Mouse (Mus musculus) thymus, postnatal 4 days (tissue): ENCODE results near the gene Kmt5b.

ENCODE experiments used
- DNase-seq: peaks from one replicate; pipeline ENCODE4 v3.0.0; 2021

Gene Kmt5b

GRCm38 (mm10) chr19:3845339-3845738 lies 78.1 kb downstream of the Kmt5b start:
- DNase-seq = no peak

GRCm38 (mm10) chr19:3845803-3846406 lies 78.7 kb downstream of the Kmt5b start:
- DNase-seq = no peak

GRCm38 (mm10) chr19:3846676-3847604 lies 79.7 kb downstream of the Kmt5b start:
- no peak for DNase-seq

- DNase-seq = no peak
These were observed 80.5 kb downstream of the Kmt5b start for GRCm38 (mm10) chr19:3847711-3848110.

GRCm38 (mm10) chr19:3848207-3848808 lies 81.1 kb downstream of the Kmt5b start:
- DNase-seq = no peak

GRCm38 (mm10) chr19:3849251-3849650 lies 82.0 kb downstream of the Kmt5b start:
- no peak for DNase-seq

GRCm38 (mm10) chr19:3850076-3850475 lies 82.9 kb downstream of the Kmt5b start:
- no peak for DNase-seq

GRCm38 (mm10) chr19:3850847-3851469 lies 83.7 kb downstream of the Kmt5b start:
- peak; percentile 48 for DNase-seq

GRCm38 (mm10) chr19:3851502-3851962 lies 84.3 kb downstream of the Kmt5b start, which contains the start of gene Chka:
Gene Chka (plus strand): TSS chr19:3851773.
- DNase-seq = peak; percentile 99

- DNase-seq = peak; percentile 70
These were observed 84.9 kb downstream of the Kmt5b start for GRCm38 (mm10) chr19:3851979-3852681.

GRCm38 (mm10) chr19:3853121-3853520 lies 85.9 kb downstream of the Kmt5b start:
- DNase-seq = no peak

- no peak for DNase-seq
These were observed 86.7 kb downstream of the Kmt5b start for GRCm38 (mm10) chr19:3853891-3854290.

GRCm38 (mm10) chr19:3855091-3855490 lies 87.9 kb downstream of the Kmt5b start:
- DNase-seq = no peak

- peak; percentile 43 for DNase-seq
These were observed 88.4 kb downstream of the Kmt5b start for GRCm38 (mm10) chr19:3855601-3856000.

- no peak for DNase-seq
These were observed 90.0 kb downstream of the Kmt5b start for GRCm38 (mm10) chr19:3857220-3857619.

- no peak for DNase-seq
These were observed 95.5 kb downstream of the Kmt5b start for GRCm38 (mm10) chr19:3862713-3863112.

GRCm38 (mm10) chr19:3864960-3865359 lies 97.7 kb downstream of the Kmt5b start:
- DNase-seq = peak; percentile 24
